Mouse (Mus musculus): ENCODE results near the gene Tmub1. TPM values are rescaled to one million over a fixed set of nuclear protein-coding genes. Genes with fewer than 3 reads are reported as not detected.

Tmub1 gene
- polyA plus RNA-seq, 1 experiment from 2014 or later, result 20.3 TPM

- peaks cover 7% of the 10 kb centered on the region for H3K36me3 ChIP-seq (ENCODE audit: control insufficient read depth, insufficient read depth)
- WGBS, result 87% methylated on average over 9 of the region's 9 CpGs
Measured at GRCm38 (mm10) chr5:24420381-24420780, 27.3 kb downstream of the Tmub1 start.

GRCm38 (mm10) chr5:24417587-24417986 lies 30.1 kb downstream of the Tmub1 start:
- Histone ChIP-seq H3K27ac (ENCODE audit: low read length) (no peak overlapping the region), H3K4me1 (ENCODE audit: control insufficient read depth, insufficient read depth, low read length) (peaks cover 6% of the 10 kb centered on the region), H3K27me3 (ENCODE audit: control insufficient read depth, insufficient read depth, low read length) (no peaks in the 10 kb centered on the region), H3K9me3 (replicated peaks; ENCODE audit: control insufficient read depth, low read length) (no peaks in the 10 kb centered on the region), H3K9ac (ENCODE audit: low read length) (no peak overlapping the region), H3K4me2 (ENCODE audit: low read depth, low read length) (no peak overlapping the region), H3K36me3 (ENCODE audit: control insufficient read depth, insufficient read depth) (peaks cover 7% of the 10 kb centered on the region), H3K4me3 (ENCODE audit: low read length) (no peak overlapping the region)
- no peak for ATAC-seq (replicated peaks; ENCODE audit: extremely low read depth, insufficient read depth, low FRiP score)
- 83% methylated on average over 10 of the region's 10 CpGs for WGBS

More at GRCm38 (mm10) chr5:24420381-24420780, 27.3 kb downstream of the Tmub1 start:
- no peak overlapping the region for H3K9ac ChIP-seq (ENCODE audit: low read length)
- ATAC-seq (replicated peaks; ENCODE audit: extremely low read depth, insufficient read depth, low FRiP score), result no peak
- no peak overlapping the region for H3K4me3 ChIP-seq (ENCODE audit: low read length)
- no peaks in the 10 kb centered on the region for H3K9me3 ChIP-seq (replicated peaks; ENCODE audit: control insufficient read depth, low read length)
- H3K27ac ChIP-seq (ENCODE audit: low read length), result no peak overlapping the region
- no peaks in the 10 kb centered on the region for H3K27me3 ChIP-seq (ENCODE audit: control insufficient read depth, insufficient read depth, low read length)
- peaks cover 9% of the 10 kb centered on the region for H3K4me1 ChIP-seq (ENCODE audit: control insufficient read depth, insufficient read depth, low read length)
- H3K4me2 ChIP-seq (ENCODE audit: low read depth, low read length), result no peak overlapping the region

- Histone ChIP-seq H3K36me3 (ENCODE audit: control insufficient read depth, insufficient read depth) (peaks cover 7% of the 10 kb centered on the region), H3K9me3 (replicated peaks; ENCODE audit: control insufficient read depth, low read length) (no peaks in the 10 kb centered on the region), H3K4me3 (ENCODE audit: low read length) (no peak overlapping the region), H3K4me2 (ENCODE audit: low read depth, low read length) (peak overlapping the region; percentile 28; the same call in 1 of the 2 replicates), H3K27ac (ENCODE audit: low read length) (no peak overlapping the region), H3K9ac (ENCODE audit: low read length) (no peak overlapping the region), H3K27me3 (ENCODE audit: control insufficient read depth, insufficient read depth, low read length) (no peaks in the 10 kb centered on the region), H3K4me1 (ENCODE audit: control insufficient read depth, insufficient read depth, low read length) (peaks cover 4% of the 10 kb centered on the region; the same call in 1 of the 2 replicates)
- peak; percentile 53 for ATAC-seq (replicated peaks; ENCODE audit: extremely low read depth, insufficient read depth, low FRiP score)
- under 1% methylated on average over 21 of the region's 21 CpGs for WGBS
Measured at GRCm38 (mm10) chr5:24416222-24416736, 31.4 kb downstream of the Tmub1 start.

- Histone ChIP-seq H3K9ac (ENCODE audit: low read length) (no peak overlapping the region), H3K36me3 (ENCODE audit: control insufficient read depth, insufficient read depth) (0 out of 2 replicates have a peak, but pooled peaks cover 3% of the 10 kb centered on the region), H3K27me3 (ENCODE audit: control insufficient read depth, insufficient read depth, low read length) (no peaks in the 10 kb centered on the region), H3K4me1 (ENCODE audit: control insufficient read depth, insufficient read depth, low read length) (peaks cover 4% of the 10 kb centered on the region; the same call in 1 of the 2 replicates), H3K4me3 (ENCODE audit: low read length) (no peak overlapping the region), H3K9me3 (replicated peaks; ENCODE audit: control insufficient read depth, low read length) (no peaks in the 10 kb centered on the region), H3K27ac (ENCODE audit: low read length) (no peak overlapping the region), H3K4me2 (ENCODE audit: low read depth, low read length) (no peak overlapping the region)
- 78% methylated on average over 13 of the region's 13 CpGs for WGBS
- no peak for ATAC-seq (replicated peaks; ENCODE audit: extremely low read depth, insufficient read depth, low FRiP score)
Measured at GRCm38 (mm10) chr5:24413938-24414337, 33.7 kb downstream of the Tmub1 start.

- Histone ChIP-seq H3K4me2 (ENCODE audit: low read depth, low read length) (no peak within 1 kb of the TSS), H3K9me3 (replicated peaks; ENCODE audit: control insufficient read depth, low read length) (no peaks in the 10 kb centered on the region), H3K27me3 (ENCODE audit: control insufficient read depth, insufficient read depth, low read length) (no peaks in the 10 kb centered on the region), H3K27ac (ENCODE audit: low read length) (no peak within 1 kb of the TSS), H3K4me3 (ENCODE audit: low read length) (no peak within 1 kb of the TSS), H3K36me3 (ENCODE audit: control insufficient read depth, insufficient read depth) (peaks cover 3% of the 10 kb centered on the region; the same call in 1 of the 2 replicates), H3K9ac (ENCODE audit: low read length) (no peak within 1 kb of the TSS), H3K4me1 (ENCODE audit: control insufficient read depth, insufficient read depth, low read length) (peaks cover 4% of the 10 kb centered on the region; the same call in 1 of the 2 replicates)
- 37% methylated on average over 11 of the region's 11 CpGs for WGBS
- ATAC-seq (replicated peaks; ENCODE audit: extremely low read depth, insufficient read depth, low FRiP score), result no peak
Measured at GRCm38 (mm10) chr5:24413042-24413693, 34.5 kb downstream of the Tmub1 start, which contains the start of gene Asic3. TSS of gene Asic3 (plus strand) at chr5:24413392.

GRCm38 (mm10) chr5:24412063-24412462 lies 35.6 kb downstream of the Tmub1 start:
- Histone ChIP-seq H3K9me3 (replicated peaks; ENCODE audit: control insufficient read depth, low read length) (no peaks in the 10 kb centered on the region), H3K27ac (ENCODE audit: low read length) (no peak overlapping the region), H3K9ac (ENCODE audit: low read length) (no peak overlapping the region), H3K36me3 (ENCODE audit: control insufficient read depth, insufficient read depth) (peaks cover 13% of the 10 kb centered on the region; the same call in 1 of the 2 replicates), H3K4me2 (ENCODE audit: low read depth, low read length) (no peak overlapping the region), H3K4me3 (ENCODE audit: low read length) (no peak overlapping the region), H3K27me3 (ENCODE audit: control insufficient read depth, insufficient read depth, low read length) (no peaks in the 10 kb centered on the region), H3K4me1 (ENCODE audit: control insufficient read depth, insufficient read depth, low read length) (peaks cover 4% of the 10 kb centered on the region; the same call in 1 of the 2 replicates)
- 75% methylated on average over 2 of the region's 2 CpGs for WGBS
- no peak for ATAC-seq (replicated peaks; ENCODE audit: extremely low read depth, insufficient read depth, low FRiP score)

GRCm38 (mm10) chr5:24409466-24409865 lies 38.2 kb downstream of the Tmub1 start:
- 82% methylated on average over 2 of the region's 2 CpGs for WGBS
- H3K36me3 ChIP-seq (ENCODE audit: control insufficient read depth, insufficient read depth), result peaks cover 21% of the 10 kb centered on the region
- H3K9me3 ChIP-seq (replicated peaks; ENCODE audit: control insufficient read depth, low read length), result no peaks in the 10 kb centered on the region
- no peak overlapping the region for H3K4me2 ChIP-seq (ENCODE audit: low read depth, low read length)
- H3K27ac ChIP-seq (ENCODE audit: low read length), result no peak overlapping the region
- H3K4me1 ChIP-seq (ENCODE audit: control insufficient read depth, insufficient read depth, low read length), result no peaks in the 10 kb centered on the region
- H3K4me3 ChIP-seq (ENCODE audit: low read length), result no peak overlapping the region
- ATAC-seq (replicated peaks; ENCODE audit: extremely low read depth, insufficient read depth, low FRiP score), result no peak
- no peak overlapping the region for H3K9ac ChIP-seq (ENCODE audit: low read length)
- no peaks in the 10 kb centered on the region for H3K27me3 ChIP-seq (ENCODE audit: control insufficient read depth, insufficient read depth, low read length)

GRCm38 (mm10) chr5:24408651-24409050 lies 39.0 kb downstream of the Tmub1 start:
- no peak overlapping the region for H3K4me3 ChIP-seq (ENCODE audit: low read length)
- H3K4me1 ChIP-seq (ENCODE audit: control insufficient read depth, insufficient read depth, low read length), result no peaks in the 10 kb centered on the region
- no peak overlapping the region for H3K27ac ChIP-seq (ENCODE audit: low read length)
- H3K36me3 ChIP-seq (ENCODE audit: control insufficient read depth, insufficient read depth), result peaks cover 23% of the 10 kb centered on the region
- 79% methylated on average over 13 of the region's 13 CpGs for WGBS
- no peaks in the 10 kb centered on the region for H3K9me3 ChIP-seq (replicated peaks; ENCODE audit: control insufficient read depth, low read length)
- no peak overlapping the region for H3K9ac ChIP-seq (ENCODE audit: low read length)
- H3K27me3 ChIP-seq (ENCODE audit: control insufficient read depth, insufficient read depth, low read length), result no peaks in the 10 kb centered on the region
- ATAC-seq (replicated peaks; ENCODE audit: extremely low read depth, insufficient read depth, low FRiP score), result no peak
- H3K4me2 ChIP-seq (ENCODE audit: low read depth, low read length), result no peak overlapping the region

- H3K27ac ChIP-seq (ENCODE audit: low read length), result no peak overlapping the region
- 42% methylated on average over 3 of the region's 3 CpGs for WGBS
- no peak overlapping the region for H3K4me3 ChIP-seq (ENCODE audit: low read length)
- no peak for ATAC-seq (replicated peaks; ENCODE audit: extremely low read depth, insufficient read depth, low FRiP score)
- H3K9ac ChIP-seq (ENCODE audit: low read length), result no peak overlapping the region
- H3K27me3 ChIP-seq (ENCODE audit: control insufficient read depth, insufficient read depth, low read length), result no peaks in the 10 kb centered on the region
- H3K9me3 ChIP-seq (replicated peaks; ENCODE audit: control insufficient read depth, low read length), result no peaks in the 10 kb centered on the region
- peaks cover 29% of the 10 kb centered on the region for H3K36me3 ChIP-seq (ENCODE audit: control insufficient read depth, insufficient read depth)
- H3K4me2 ChIP-seq (ENCODE audit: low read depth, low read length), result no peak overlapping the region
- peaks cover 5% of the 10 kb centered on the region; the same call in 1 of the 2 replicates for H3K4me1 ChIP-seq (ENCODE audit: control insufficient read depth, insufficient read depth, low read length)
Measured at GRCm38 (mm10) chr5:24405389-24405876, 42.2 kb downstream of the Tmub1 start.

Measured in heart, embryonic 16.5 days (tissue).